Mouse (Mus musculus): Measurements from ENCODE around the gene Rtn1. TPM values are rescaled to one million over a fixed set of nuclear protein-coding genes. Genes with fewer than 3 reads are reported as not detected.

The Rtn1 gene
- total and polyA plus RNA-seq, 2 experiments from 2014 or later: 2,696 to 3,970 TPM

DNA sequence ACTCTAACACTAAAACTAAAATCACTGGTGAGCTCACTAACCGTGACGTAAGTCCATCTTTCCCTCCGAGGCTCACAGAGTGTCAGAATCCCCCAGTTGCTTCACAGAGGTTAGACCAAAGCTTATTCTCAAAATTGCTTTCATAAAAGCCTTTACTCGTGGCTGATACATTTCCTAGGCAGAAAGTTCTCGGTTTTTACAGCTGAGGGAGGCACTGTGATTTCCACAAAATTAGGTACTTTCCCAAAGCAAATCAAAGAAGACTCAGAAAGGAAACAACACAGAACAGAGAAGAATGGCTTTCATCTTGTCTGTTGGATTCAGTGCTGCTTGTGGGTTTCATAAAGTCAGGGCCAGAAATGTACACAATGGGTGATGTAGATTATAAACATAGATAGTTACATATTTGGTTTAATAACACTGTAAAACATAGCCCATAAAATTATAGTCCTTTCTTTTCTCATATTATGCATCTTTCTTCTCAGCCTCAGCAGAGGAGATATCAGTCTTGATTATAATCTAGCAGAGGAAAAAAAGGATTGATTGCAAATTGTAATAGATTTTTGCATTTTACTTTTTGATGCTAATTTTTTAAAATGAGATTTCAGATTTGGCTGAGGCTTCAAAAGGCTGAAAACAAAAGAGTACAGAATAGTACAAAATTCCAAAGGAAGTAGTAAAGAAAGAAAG is 47.8 kb downstream of the Rtn1 start:
- DNase-seq (ENCODE audit: low spot score): no peak
- no peaks in the 10 kb centered on the region for H3K36me3 ChIP-seq (ENCODE audit: insufficient read depth, low read length)
- H3K4me2 ChIP-seq (ENCODE audit: low read depth, low read length, poor library complexity, severe bottlenecking): no peak overlapping the region
- no peaks in the 10 kb centered on the region for H3K27me3 ChIP-seq (ENCODE audit: insufficient read depth, low read length)
- no peak overlapping the region for H3K4me3 ChIP-seq (ENCODE audit: low read depth, low read length)
- no peak for ATAC-seq (ENCODE audit: low FRiP score)
- H3K27ac ChIP-seq (ENCODE audit: low read depth, low read length): no peak overlapping the region
- no peaks in the 10 kb centered on the region for H3K9me3 ChIP-seq (ENCODE audit: low read length)
- H3K4me1 ChIP-seq (ENCODE audit: insufficient read depth, low read length): peaks cover 10% of the 10 kb centered on the region; the same call in 1 of the 2 replicates
- no peak for TF ChIP-seq CTCF (IDR thresholded peaks at IDR 0.05)
- no peak overlapping the region for H3K9ac ChIP-seq (replicated peaks; ENCODE audit: low read length, poor library complexity, severe bottlenecking)
- 61% methylated on average over 5 of the region's 5 CpGs for WGBS

DNA sequence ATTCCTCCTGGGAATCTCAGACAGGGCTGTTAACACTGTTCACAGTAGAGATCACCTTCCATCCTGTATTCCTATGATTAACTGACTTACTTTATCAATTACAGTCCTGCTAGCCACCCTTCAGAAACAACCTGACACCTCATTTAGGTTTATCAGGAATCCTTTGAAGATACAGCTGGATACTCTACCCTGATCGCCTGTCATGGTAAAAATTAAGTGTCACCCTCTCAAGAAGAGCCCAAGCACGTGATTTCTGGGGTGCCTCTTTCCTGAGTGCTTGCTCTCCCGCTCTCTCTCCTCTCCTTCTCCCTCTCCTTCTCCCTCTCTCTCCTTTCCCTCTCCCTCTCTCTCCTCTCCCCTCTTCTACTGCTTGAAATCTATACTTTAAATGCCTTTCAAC is 49.0 kb downstream of the Rtn1 start:
- Histone ChIP-seq H3K36me3 (ENCODE audit: insufficient read depth, low read length) (no peaks in the 10 kb centered on the region), H3K9ac (replicated peaks; ENCODE audit: low read length, poor library complexity, severe bottlenecking) (no peak overlapping the region), H3K4me1 (ENCODE audit: insufficient read depth, low read length) (no peaks in the 10 kb centered on the region; the same call in 1 of the 2 replicates), H3K27me3 (ENCODE audit: insufficient read depth, low read length) (no peaks in the 10 kb centered on the region), H3K4me3 (ENCODE audit: low read depth, low read length) (no peak overlapping the region), H3K27ac (ENCODE audit: low read depth, low read length) (no peak overlapping the region), H3K9me3 (ENCODE audit: low read length) (no peaks in the 10 kb centered on the region), H3K4me2 (ENCODE audit: low read depth, low read length, poor library complexity, severe bottlenecking) (no peak overlapping the region)
- ATAC-seq (ENCODE audit: low FRiP score): no peak
- no peak for TF ChIP-seq CTCF (IDR thresholded peaks at IDR 0.05)
- WGBS: 65% methylated on average over 3 of the region's 3 CpGs
- DNase-seq (ENCODE audit: low spot score): no peak

DNA sequence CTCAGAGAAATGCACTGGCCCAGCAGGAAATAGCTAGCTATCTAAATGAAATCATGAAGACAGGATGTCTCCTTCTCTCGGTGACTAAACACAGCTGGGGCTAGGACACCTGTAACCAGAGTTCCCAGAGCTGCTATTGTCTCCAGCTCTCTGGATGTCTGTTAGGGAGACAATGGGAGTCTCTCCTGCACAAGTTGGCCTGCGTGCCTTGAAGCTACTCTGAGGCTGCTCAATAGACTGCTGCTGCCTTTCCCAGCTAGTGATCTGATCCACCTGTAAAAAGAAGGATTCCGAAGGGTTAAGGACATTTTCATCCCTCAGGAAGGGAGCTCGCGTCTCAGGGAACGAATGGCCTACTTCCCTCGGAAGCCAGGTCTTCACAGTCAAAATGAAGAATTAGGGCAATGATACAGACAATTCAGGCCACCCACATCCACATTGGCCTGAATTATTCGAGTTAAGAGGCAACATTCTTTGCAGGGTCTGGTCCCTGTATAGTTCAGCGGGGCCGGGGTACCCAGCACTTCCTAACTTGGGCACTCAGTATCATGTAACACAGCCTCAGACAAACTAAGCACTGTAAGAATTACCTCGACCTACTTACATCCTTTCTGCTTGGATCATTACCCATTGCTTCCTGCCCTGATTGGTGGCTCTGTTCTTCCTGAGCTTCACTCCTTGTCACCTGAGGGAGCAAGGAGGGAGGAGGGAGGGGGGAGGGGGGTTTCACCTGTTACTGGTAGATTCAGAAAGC is 51.0 kb downstream of the Rtn1 start:
- Histone ChIP-seq H3K36me3 (ENCODE audit: insufficient read depth, low read length) (no peaks in the 10 kb centered on the region), H3K4me3 (ENCODE audit: low read depth, low read length) (no peak overlapping the region), H3K4me2 (ENCODE audit: low read depth, low read length, poor library complexity, severe bottlenecking) (no peak overlapping the region), H3K9me3 (ENCODE audit: low read length) (no peaks in the 10 kb centered on the region), H3K4me1 (ENCODE audit: insufficient read depth, low read length) (no peaks in the 10 kb centered on the region), H3K27ac (ENCODE audit: low read depth, low read length) (no peak overlapping the region; the same call in 1 of the 2 replicates), H3K9ac (replicated peaks; ENCODE audit: low read length, poor library complexity, severe bottlenecking) (no peak overlapping the region), H3K27me3 (ENCODE audit: insufficient read depth, low read length) (no peaks in the 10 kb centered on the region)
- no peak for ATAC-seq (ENCODE audit: low FRiP score)
- 45% methylated on average over 11 of the region's 11 CpGs for WGBS
- peak; percentile 19 for DNase-seq (ENCODE audit: low spot score)
- no peak for TF ChIP-seq CTCF (IDR thresholded peaks at IDR 0.05)

DNA sequence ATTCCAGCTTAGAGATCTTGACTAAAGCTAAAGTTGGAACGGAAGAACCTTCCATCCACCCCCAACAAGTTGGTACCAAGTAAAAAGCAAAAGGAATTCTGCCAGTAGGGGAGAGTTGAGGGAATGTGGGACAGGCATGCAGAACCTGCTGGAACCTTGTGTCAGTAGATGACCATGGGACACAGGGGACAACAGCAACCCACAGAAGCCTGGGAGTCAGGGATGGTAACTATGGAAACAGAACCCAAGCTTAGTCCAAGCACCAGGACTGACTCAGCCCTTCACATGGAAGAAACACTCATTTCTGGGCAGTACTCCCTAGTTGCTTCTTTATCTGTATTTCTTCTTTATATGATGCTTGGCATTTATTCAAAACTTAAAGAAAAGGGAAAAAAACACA is 54.6 kb downstream of the Rtn1 start:
- Histone ChIP-seq H3K4me1 (ENCODE audit: insufficient read depth, low read length) (no peaks in the 10 kb centered on the region), H3K4me2 (ENCODE audit: low read depth, low read length, poor library complexity, severe bottlenecking) (no peak overlapping the region), H3K9me3 (ENCODE audit: low read length) (no peaks in the 10 kb centered on the region), H3K27me3 (ENCODE audit: insufficient read depth, low read length) (no peaks in the 10 kb centered on the region), H3K36me3 (ENCODE audit: insufficient read depth, low read length) (no peaks in the 10 kb centered on the region), H3K27ac (ENCODE audit: low read depth, low read length) (no peak overlapping the region), H3K9ac (replicated peaks; ENCODE audit: low read length, poor library complexity, severe bottlenecking) (no peak overlapping the region), H3K4me3 (ENCODE audit: low read depth, low read length) (no peak overlapping the region)
- ATAC-seq (ENCODE audit: low FRiP score): no peak
- no peak for DNase-seq (ENCODE audit: low spot score)
- TF ChIP-seq CTCF (IDR thresholded peaks at IDR 0.05): no peak
- WGBS: 94% methylated on average over 1 of the region's 1 CpGs

DNA sequence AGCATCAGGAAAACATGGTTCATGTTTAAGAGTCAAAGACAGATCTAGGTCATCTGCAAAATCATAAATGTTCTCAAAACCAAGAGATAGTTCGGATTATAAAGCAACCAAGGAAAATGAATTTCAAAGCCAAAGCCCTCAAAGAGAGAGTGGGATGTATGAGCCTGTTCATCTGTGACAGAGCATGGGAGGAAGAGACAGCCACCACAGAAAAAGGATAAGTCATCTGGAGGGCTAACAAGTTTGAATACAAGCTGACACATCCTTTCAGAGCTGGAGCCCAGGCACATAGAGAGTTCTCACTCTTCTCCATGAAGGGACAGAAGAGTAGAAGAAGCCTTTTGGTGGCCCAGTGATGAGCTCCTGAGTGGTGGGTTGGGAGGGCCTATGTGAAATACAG is 55.3 kb downstream of the Rtn1 start:
- Histone ChIP-seq H3K4me2 (ENCODE audit: low read depth, low read length, poor library complexity, severe bottlenecking) (no peak overlapping the region), H3K9ac (replicated peaks; ENCODE audit: low read length, poor library complexity, severe bottlenecking) (no peak overlapping the region), H3K4me1 (ENCODE audit: insufficient read depth, low read length) (no peaks in the 10 kb centered on the region), H3K27ac (ENCODE audit: low read depth, low read length) (no peak overlapping the region), H3K36me3 (ENCODE audit: insufficient read depth, low read length) (no peaks in the 10 kb centered on the region), H3K4me3 (ENCODE audit: low read depth, low read length) (no peak overlapping the region), H3K27me3 (ENCODE audit: insufficient read depth, low read length) (no peaks in the 10 kb centered on the region), H3K9me3 (ENCODE audit: low read length) (no peaks in the 10 kb centered on the region)
- DNase-seq (ENCODE audit: low spot score) (no peak), ATAC-seq (ENCODE audit: low FRiP score) (no peak)
- no peak for TF ChIP-seq CTCF (IDR thresholded peaks at IDR 0.05)
- WGBS: 74% methylated on average over 1 of the region's 1 CpGs

DNA sequence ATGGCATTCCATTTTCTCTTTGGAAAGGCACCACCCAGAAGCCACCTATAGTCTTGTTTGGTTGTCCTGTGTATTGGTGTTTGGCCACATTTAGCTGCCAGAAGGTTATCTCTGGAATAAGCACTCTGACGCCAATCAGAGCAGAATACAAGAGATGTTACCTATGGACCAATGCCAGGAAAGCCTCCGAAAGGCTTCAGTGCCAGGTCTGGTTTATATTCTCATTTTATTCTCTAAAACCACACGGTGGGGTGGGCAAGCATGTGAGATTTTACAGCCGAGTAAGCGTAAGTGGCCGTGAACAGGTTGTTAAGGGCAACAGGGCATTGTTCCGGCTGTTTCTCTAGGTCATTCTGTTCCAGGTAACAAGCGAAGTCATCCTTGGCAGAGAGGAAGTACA is 60.3 kb downstream of the Rtn1 start:
- Histone ChIP-seq H3K36me3 (ENCODE audit: insufficient read depth, low read length) (no peaks in the 10 kb centered on the region), H3K27me3 (ENCODE audit: insufficient read depth, low read length) (no peaks in the 10 kb centered on the region), H3K4me1 (ENCODE audit: insufficient read depth, low read length) (no peaks in the 10 kb centered on the region), H3K4me2 (ENCODE audit: low read depth, low read length, poor library complexity, severe bottlenecking) (no peak overlapping the region), H3K4me3 (ENCODE audit: low read depth, low read length) (no peak overlapping the region), H3K9ac (replicated peaks; ENCODE audit: low read length, poor library complexity, severe bottlenecking) (no peak overlapping the region), H3K27ac (ENCODE audit: low read depth, low read length) (no peak overlapping the region), H3K9me3 (ENCODE audit: low read length) (no peaks in the 10 kb centered on the region)
- ATAC-seq (ENCODE audit: low FRiP score) (no peak), DNase-seq (ENCODE audit: low spot score) (peak; percentile 21)
- 78% methylated on average over 8 of the region's 8 CpGs for WGBS
- TF ChIP-seq CTCF (IDR thresholded peaks at IDR 0.05): no peak

Data from midbrain, postnatal 0 days (tissue).